Mouse (Mus musculus): ENCODE results near the gene Babam2.

Gene Babam2

GRCm38 (mm10) chr5:32089481-32089880 is 392.0 kb downstream of the Babam2 start:
- DNase-seq, result no peak

- no peak for DNase-seq
Observed at GRCm38 (mm10) chr5:32092281-32092680, 394.8 kb downstream of the Babam2 start.

GRCm38 (mm10) chr5:32098691-32099090 is 401.2 kb downstream of the Babam2 start:
- DNase-seq, result no peak

- DNase-seq, result no peak
Observed at GRCm38 (mm10) chr5:32102484-32102883, 405.0 kb downstream of the Babam2 start.

- no peak for DNase-seq
Observed at GRCm38 (mm10) chr5:32102971-32103431, 405.5 kb downstream of the Babam2 start.

- no peak for DNase-seq
Observed at GRCm38 (mm10) chr5:32103545-32103944, 406.1 kb downstream of the Babam2 start.

- peak; percentile 74 for DNase-seq
Observed at GRCm38 (mm10) chr5:32104119-32104990, 406.9 kb downstream of the Babam2 start.

GRCm38 (mm10) chr5:32106473-32107140 is 409.1 kb downstream of the Babam2 start:
- no peak for DNase-seq

- no peak for DNase-seq
Observed at GRCm38 (mm10) chr5:32110651-32111050, 413.2 kb downstream of the Babam2 start.

GRCm38 (mm10) chr5:32112206-32112916 is 414.9 kb downstream of the Babam2 start:
- no peak for DNase-seq

GRCm38 (mm10) chr5:32120901-32121376 is 423.5 kb downstream of the Babam2 start:
- no peak for DNase-seq

- no peak for DNase-seq
Observed at GRCm38 (mm10) chr5:32121936-32122335, 424.5 kb downstream of the Babam2 start.

GRCm38 (mm10) chr5:32122363-32122762 is 424.9 kb downstream of the Babam2 start:
- no peak for DNase-seq

GRCm38 (mm10) chr5:32124957-32125356 is 427.5 kb downstream of the Babam2 start:
- no peak for DNase-seq

GRCm38 (mm10) chr5:32127226-32127625 is 429.7 kb downstream of the Babam2 start:
- DNase-seq, result no peak

GRCm38 (mm10) chr5:32127927-32128326 is 430.4 kb downstream of the Babam2 start:
- DNase-seq, result no peak

GRCm38 (mm10) chr5:32132971-32133501 is 435.6 kb downstream of the Babam2 start:
- peak; percentile 35 for DNase-seq

GRCm38 (mm10) chr5:32133549-32134004 is 436.1 kb downstream of the Babam2 start:
- DNase-seq, result peak; percentile 31

GRCm38 (mm10) chr5:32134051-32134732 is 436.7 kb downstream of the Babam2 start:
- no peak for DNase-seq

Measured in thymus, postnatal 14 days (tissue).